Mouse (Mus musculus): Measurements from ENCODE around the gene Fbp1.
"Not testable (repeated sequence)": the region's sequence is repeated elsewhere in the genome, so short reads cannot be mapped to it uniquely, and the experiment has no call there.

The Fbp1 gene

GRCm38 (mm10) chr13:62855396-62856304 is 32.4 kb downstream of the Fbp1 start:
- in situ Hi-C loops (cut with MboI, MseI), result loop anchor here (5.0 kb wide), 1 partner anchor 388 kb away; the partner anchor contains the start of gene Gm49359

DNA sequence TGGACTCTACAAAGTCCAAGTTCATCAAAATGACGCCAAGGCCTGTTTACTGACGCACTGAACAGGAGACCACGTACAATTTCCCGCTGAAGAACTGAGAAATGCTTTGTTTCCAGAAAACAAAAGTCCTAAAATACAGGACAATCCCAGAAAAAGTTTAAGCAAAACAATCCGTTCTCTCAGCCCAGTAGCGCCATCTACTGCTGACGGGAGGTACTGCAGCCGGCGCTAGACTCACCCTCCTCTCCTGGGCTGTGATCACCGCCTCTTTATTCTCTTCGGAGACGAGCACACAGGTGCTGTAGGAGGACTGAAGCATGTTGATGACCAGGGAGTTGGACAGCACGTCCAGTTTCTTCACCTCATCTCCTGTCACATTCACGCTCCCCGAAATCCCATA is 33.4 kb downstream of the Fbp1 start:
- in situ Hi-C loops (cut with MboI, MseI), result loop anchor here (5.0 kb wide), 3 partner anchors 232 to 387 kb away; partner anchors contain the start of genes 6720489N17Rik and Gm49359

GRCm38 (mm10) chr13:62833341-62833740 is 54.7 kb downstream of the Fbp1 start:
- in situ Hi-C loops (cut with MboI, MseI), result no loop called here

GRCm38 (mm10) chr13:62832239-62832638 is 55.8 kb downstream of the Fbp1 start:
- in situ Hi-C loops (cut with MboI, MseI), result no loop called here

GRCm38 (mm10) chr13:62815705-62816104 is 72.4 kb downstream of the Fbp1 start:
- in situ Hi-C loops (cut with MboI, MseI), result not testable (repeated sequence)

All from T-helper 1 cell (primary cell).